Comparison of ENCODE assay signal across 9 mouse cellular contexts in the genomic region with DNA sequence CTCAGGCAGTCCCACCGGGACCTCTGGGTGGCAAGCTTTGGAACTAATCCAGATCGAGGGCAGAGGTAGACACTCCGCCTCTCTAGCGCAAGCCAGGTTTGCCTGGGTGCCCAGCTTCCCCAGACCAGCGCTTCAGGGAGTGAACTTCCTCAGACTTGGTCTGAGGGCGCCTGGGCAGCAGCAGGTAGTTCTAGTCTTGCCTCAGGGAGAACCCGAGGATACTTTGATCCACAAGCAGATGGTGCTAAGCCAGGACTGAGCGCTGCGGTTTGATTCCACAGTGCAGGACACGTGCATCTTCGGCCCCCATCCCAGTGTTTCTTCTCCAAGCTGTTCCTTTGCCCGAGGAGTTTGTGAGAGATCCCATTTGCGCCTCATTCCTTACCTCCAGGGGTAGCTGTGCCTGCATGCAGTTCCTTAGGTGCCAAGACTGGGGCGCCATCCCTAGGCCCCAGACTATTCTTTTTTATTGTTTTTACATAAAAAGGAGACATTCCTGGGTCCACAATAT.
A peak's percentile ranks its signal among the peaks of the same experiment; 100 is the strongest.
DNase-seq lines count a peak whose midpoint lies in the region; ATAC-seq lines count a peak whose summit lies in the region.
"Had no signal": no experiment of that assay in that cellular context is flagged by ENCODE, and none has a peak within 500 bp of the region (broad histone marks: within the 10 kb centered on the region; RNA-seq: fewer than 3 reads in every experiment).

No protein-coding gene starts in this region.

- no peaks in the 10 kb centered on the region for H3K36me3 ChIP-seq in hindbrain, embryonic 12.5 days
- no peaks in the 10 kb centered on the region for H3K36me3 ChIP-seq in limb, embryonic 15.5 days
- no peaks in the 10 kb centered on the region for H3K36me3 ChIP-seq in heart, embryonic 11.5 days (ENCODE audit: control insufficient read depth, insufficient read depth, low read length)

- DNase-seq in layer of hippocampus, adult 11-12 months (ENCODE audit: low spot score): peak; percentile 47
- no peak for DNase-seq in layer of hippocampus, adult 9-10 months (ENCODE audit: low spot score)
- peak; percentile 29 to 30 for DNase-seq in right cerebral cortex, postnatal 36 days (ENCODE audit: low spot score in 2 of 2)
- DNase-seq in heart, postnatal 4 days: no peak
- DNase-seq in ovary, adult 18-20 months (ENCODE audit: low spot score): no peak
- DNase-seq: kidney, adult 18-20 months had no signal

- H3K27me3 ChIP-seq in hindbrain, embryonic 12.5 days: peaks cover 54% of the 10 kb centered on the region
- peaks cover 65% of the 10 kb centered on the region for H3K27me3 ChIP-seq in limb, embryonic 15.5 days
- H3K27me3 ChIP-seq in heart, embryonic 11.5 days (ENCODE audit: control insufficient read depth, insufficient read depth, low read length): peaks cover 58% of the 10 kb centered on the region

- H3K4me3 ChIP-seq in hindbrain, embryonic 12.5 days: peak overlapping the region; percentile 56
- peak overlapping the region; percentile 46 for H3K4me3 ChIP-seq in limb, embryonic 15.5 days
- no peak overlapping the region for H3K4me3 ChIP-seq in heart, embryonic 11.5 days (ENCODE audit: low read depth, low read length)

- H3K4me2 ChIP-seq in hindbrain, embryonic 12.5 days (replicated peaks): peak overlapping the region; percentile 90
- peak overlapping the region; percentile 94; the same call in 1 of the 2 replicates for H3K4me2 ChIP-seq in limb, embryonic 15.5 days
- no peak overlapping the region for H3K4me2 ChIP-seq in heart, embryonic 11.5 days

- no peak overlapping the region for H3K27ac ChIP-seq in hindbrain, embryonic 12.5 days
- no peak overlapping the region for H3K27ac ChIP-seq in limb, embryonic 15.5 days
- H3K27ac ChIP-seq in heart, embryonic 11.5 days (ENCODE audit: low read depth, low read length): no peak overlapping the region

- no peak for ATAC-seq in hindbrain, embryonic 12.5 days (ENCODE audit: low FRiP score)
- ATAC-seq in limb, embryonic 15.5 days (ENCODE audit: insufficient number of reproducible peaks, low FRiP score, low TSS enrichment, low read depth): no peak
- ATAC-seq in heart, embryonic 11.5 days (replicated peaks; ENCODE audit: insufficient number of reproducible peaks, low FRiP score, low TSS enrichment): no peak

- WGBS in hindbrain, embryonic 12.5 days: 8% methylated on average over 14 of the region's 14 CpGs
- 8% methylated on average over 14 of the region's 14 CpGs for whole genome bisulfite sequencing in limb, embryonic 15.5 days
- WGBS in heart, embryonic 11.5 days (ENCODE audit: insufficient replicate concordance): 5% methylated on average over 14 of the region's 14 CpGs

- H3K9ac ChIP-seq in hindbrain, embryonic 12.5 days: peak overlapping the region; percentile 64; the same call in 1 of the 2 replicates
- H3K9ac ChIP-seq in limb, embryonic 15.5 days: no peak overlapping the region
- H3K9ac ChIP-seq in heart, embryonic 11.5 days (ENCODE audit: low read depth, low read length): no peak overlapping the region

- H3K9me3 ChIP-seq in hindbrain, embryonic 12.5 days (replicated peaks): no peaks in the 10 kb centered on the region
- no peaks in the 10 kb centered on the region for H3K9me3 ChIP-seq in limb, embryonic 15.5 days
- H3K9me3 ChIP-seq in heart, embryonic 11.5 days (replicated peaks; ENCODE audit: control insufficient read depth, low read length): no peaks in the 10 kb centered on the region

- H3K4me1 ChIP-seq in hindbrain, embryonic 12.5 days: peaks cover 14% of the 10 kb centered on the region
- peaks cover 19% of the 10 kb centered on the region for H3K4me1 ChIP-seq in limb, embryonic 15.5 days
- H3K4me1 ChIP-seq in heart, embryonic 11.5 days (ENCODE audit: control insufficient read depth, insufficient read depth, low read length): no peaks in the 10 kb centered on the region; the same call in 1 of the 2 replicates

Comparison
In these comparisons a context has a peak if more than half of its experiments do, and no peak if none do; other contexts are left out.
1. DNase-seq: peak in layer of hippocampus, adult 11-12 months (single experiment) and right cerebral cortex, postnatal 36 days (2 of 2); none in layer of hippocampus, adult 9-10 months (single experiment), heart, postnatal 4 days (single experiment) and ovary, adult 18-20 months (single experiment).